Mouse (Mus musculus): Measurements from ENCODE around the gene Fam45a. TPM values are rescaled to one million over a fixed set of nuclear protein-coding genes. Genes with fewer than 3 reads are reported as not detected.

Gene Fam45a
- total RNA-seq (2023) = 22.5 and 25.0 TPM in 2 replicates

GRCm38 (mm10) chr19:60811098-60812035 is at the start of gene Fam45a:
TSS of gene Fam45a (plus strand) at chr19:60811585.

GRCm38 (mm10) chr19:60790551-60791161 is 20.7 kb upstream of the Fam45a start, which contains the start of gene Eif3a:
TSS of gene Eif3a (minus strand) at chr19:60790658.

GRCm38 (mm10) chr19:60860868-60861700 is 49.7 kb downstream of the Fam45a start, which contains the start of gene Sfxn4:
TSS of gene Sfxn4 (minus strand) at chr19:60861479.

GRCm38 (mm10) chr19:60874064-60874694 is 62.8 kb downstream of the Fam45a start, which contains the start of gene Prdx3:
TSS of gene Prdx3 (minus strand) at chr19:60874556.

Other genes with a start within 250 kb of the Fam45a start
- 57.0 and 71.3 TPM in 2 replicates for gene Cacul1, start 230.6 kb upstream of the Fam45a start, total RNA-seq (2023)
- 2.4 and 3.0 TPM in 2 replicates for gene Nanos1, start 55.6 kb upstream of the Fam45a start, total RNA-seq (2023)
- 95.1 and 138 TPM in 2 replicates for gene Eif3a, start 20.9 kb upstream of the Fam45a start, total RNA-seq (2023)
- gene Sfxn4, start 49.9 kb downstream of the Fam45a start, total RNA-seq (2023) = 0.54 and 1.5 TPM in 2 replicates
- gene Prdx3, start 63.0 kb downstream of the Fam45a start, total RNA-seq (2023) = 19.1 and 25.3 TPM in 2 replicates
- 26.3 and 30.4 TPM in 2 replicates for gene Grk5, start 78.2 kb downstream of the Fam45a start, total RNA-seq (2023)

Data from neutrophil, adult 65 days (primary cell).